Mouse (Mus musculus) liver, adult 2 months (tissue): ENCODE results near the gene Tbc1d16. TPM values are rescaled to one million over a fixed set of nuclear protein-coding genes. Genes with fewer than 3 reads are reported as not detected.

Source experiments
- DNase-seq: peaks from one replicate; pipeline ENCODE4 v3.0.0-alpha.2; 2011; ENCODE audit warnings: low read depth, low spot score; ENCODE audit errors: extremely low read depth
- H3K27ac ChIP-seq: fragments of 200-500 bp; replicated peaks from 2 replicates; pipeline ENCODE4 v1.5.1; 2012; ENCODE audit warnings: low read depth, mild to moderate bottlenecking, control low read depth, inconsistent platforms, low read length; ENCODE audit not compliant: insufficient read depth
- H3K27me3 ChIP-seq: fragments of 200-500 bp; 2 replicates; pipeline ENCODE4 v1.6.1; 2012; ENCODE audit warnings: mild to moderate bottlenecking, moderate library complexity, low read length, inconsistent platforms; ENCODE audit not compliant: control insufficient read depth, insufficient read depth
- H3K36me3 ChIP-seq: fragments of 200-500 bp; 2 replicates; pipeline ENCODE4 v1.6.1; 2012; ENCODE audit warnings: low read length, inconsistent platforms; ENCODE audit not compliant: control insufficient read depth, insufficient read depth
- H3K4me1 ChIP-seq: fragments of 200-500 bp; 2 replicates; pipeline ENCODE4 v1.6.1; 2011; ENCODE audit warnings: low read length; ENCODE audit not compliant: control insufficient read depth, insufficient read depth
- H3K4me3 ChIP-seq: fragments of 200-500 bp; 2 replicates; pipeline ENCODE4 v1.5.1; 2011; ENCODE audit warnings: low read depth, mild to moderate bottlenecking, control low read depth, low read length, moderate library complexity; ENCODE audit not compliant: insufficient read depth
- H3K79me2 ChIP-seq: fragments of 200-500 bp; 2 replicates; pipeline ENCODE4 v1.6.1; 2012; ENCODE audit warnings: inconsistent platforms, mild to moderate bottlenecking, low read length, moderate library complexity; ENCODE audit not compliant: control insufficient read depth, insufficient read depth
- H3K9ac ChIP-seq: fragments of 200-500 bp; 2 replicates; pipeline ENCODE4 v1.6.1; 2012; ENCODE audit warnings: low read depth, mild to moderate bottlenecking, control low read depth, inconsistent platforms, low read length
- CTCF ChIP-seq: fragments of 200-500 bp; IDR thresholded peaks from 2 replicates; pipeline ENCODE4 v1.5.1; 2011; ENCODE audit warnings: low read depth, low read length, control low read depth
- POLR2A ChIP-seq: fragments of 200-500 bp; IDR thresholded peaks from 2 replicates; pipeline ENCODE4 v1.6.1; 2011; ENCODE audit warnings: low read length, control low read depth; ENCODE audit not compliant: insufficient read depth; ENCODE audit errors: extremely low read depth
- WGBS: fragments of 180-500 bp; shearing (Covaris S2); methylation state at CpG from one replicate; pipeline ENCODE4 v1.1.7; 2018; 5-methylcytosine and 5-hydroxymethylcytosine counted together
- polyA plus RNA-seq: library from polyadenylated mRNA; depleted of rRNA; stranded (reverse); fragments of >200 nt; gene quantifications from 2 replicates; pipeline ENCODE4 v1.2.3, GENCODE M21; 2012
- total RNA-seq: library from RNA; depleted of rRNA; stranded (reverse); fragments of >200 nt; gene quantifications from 2 replicates; pipeline ENCODE4 v1.2.3, GENCODE M21; 2014

Tbc1d16 gene
- total and polyA plus RNA-seq, 2 experiments, result 4.6 to 9.5 TPM

GRCm38 (mm10) chr11:119159496-119159895, 68.8 kb downstream of the Tbc1d16 start:
- TF ChIP-seq POLR2A (no peak), CTCF (no peak)
- DNase-seq, result peak; percentile 42
- Histone ChIP-seq H3K9ac (no peak overlapping the region), H3K27ac (no peak overlapping the region), H3K79me2 (no peaks in the 10 kb centered on the region), H3K27me3 (no peaks in the 10 kb centered on the region), H3K4me1 (no peaks in the 10 kb centered on the region), H3K36me3 (no peaks in the 10 kb centered on the region), H3K4me3 (no peak overlapping the region)
- 54% methylated on average over 11 of the region's 11 CpGs for WGBS

- 88% methylated on average over 20 of the region's 20 CpGs for WGBS
- no peak for TF ChIP-seq POLR2A
- no peak for TF ChIP-seq CTCF
Measured at GRCm38 (mm10) chr11:119157377-119158189, 70.7 kb downstream of the Tbc1d16 start.

GRCm38 (mm10) chr11:119156481-119157254, 71.6 kb downstream of the Tbc1d16 start:
- no peak overlapping the region for H3K9ac ChIP-seq
- no peak overlapping the region for H3K4me3 ChIP-seq
- H3K27ac ChIP-seq, result no peak overlapping the region
- H3K79me2 ChIP-seq, result no peaks in the 10 kb centered on the region
- 90% methylated on average over 24 of the region's 24 CpGs for WGBS
- TF ChIP-seq POLR2A, result no peak
- TF ChIP-seq CTCF, result no peak
- no peaks in the 10 kb centered on the region for H3K27me3 ChIP-seq
- H3K4me1 ChIP-seq, result no peaks in the 10 kb centered on the region
- DNase-seq, result no peak
- no peaks in the 10 kb centered on the region for H3K36me3 ChIP-seq

More at GRCm38 (mm10) chr11:119157377-119158189, 70.7 kb downstream of the Tbc1d16 start:
- Histone ChIP-seq H3K4me1 (no peaks in the 10 kb centered on the region), H3K79me2 (no peaks in the 10 kb centered on the region), H3K4me3 (no peak overlapping the region), H3K27ac (no peak overlapping the region), H3K9ac (no peak overlapping the region), H3K36me3 (no peaks in the 10 kb centered on the region), H3K27me3 (no peaks in the 10 kb centered on the region)
- DNase-seq, result no peak

GRCm38 (mm10) chr11:119155638-119156480, 72.4 kb downstream of the Tbc1d16 start:
- Histone ChIP-seq H3K79me2 (no peaks in the 10 kb centered on the region), H3K27me3 (no peaks in the 10 kb centered on the region), H3K4me1 (no peaks in the 10 kb centered on the region), H3K36me3 (no peaks in the 10 kb centered on the region), H3K9ac (no peak overlapping the region), H3K4me3 (no peak overlapping the region), H3K27ac (no peak overlapping the region)
- DNase-seq, result no peak
- no peak for TF ChIP-seq POLR2A
- 88% methylated on average over 30 of the region's 30 CpGs for WGBS

- Histone ChIP-seq H3K27ac (no peak overlapping the region), H3K27me3 (no peaks in the 10 kb centered on the region), H3K79me2 (no peaks in the 10 kb centered on the region), H3K4me1 (no peaks in the 10 kb centered on the region), H3K4me3 (no peak overlapping the region), H3K36me3 (no peaks in the 10 kb centered on the region), H3K9ac (no peak overlapping the region)
- WGBS, result 67% methylated on average over 14 of the region's 14 CpGs
- TF ChIP-seq CTCF (no peak), POLR2A (no peak)
- no peak for DNase-seq
Measured at GRCm38 (mm10) chr11:119152321-119152831, 75.9 kb downstream of the Tbc1d16 start.
